Mouse (Mus musculus) C2C12 (cell line): ENCODE results near the gene Lmbrd1.

Experiments used
- CEBPB ChIP-seq: IDR thresholded peaks from one replicate; pipeline ENCODE4 v1.6.1; 2011; ENCODE audit warnings: low read depth, mild to moderate bottlenecking, control low read depth, moderate library complexity
- CTCF ChIP-seq: IDR thresholded peaks from one replicate; pipeline ENCODE4 v1.5.1; 2011; ENCODE audit not compliant: control insufficient read depth, insufficient read depth, insufficient read length
- MAX ChIP-seq: IDR thresholded peaks from one replicate; pipeline ENCODE4 v1.6.1; 2011; ENCODE audit warnings: mild to moderate bottlenecking, control low read depth
- MYOD1 ChIP-seq: IDR thresholded peaks from one replicate; pipeline ENCODE4 v1.6.1; 2011; ENCODE audit warnings: low read depth; ENCODE audit not compliant: control insufficient read depth, insufficient read length
- USF1 ChIP-seq: IDR thresholded peaks from one replicate; pipeline ENCODE4 v1.6.1; 2011; ENCODE audit warnings: low read depth, mild to moderate bottlenecking, control low read depth, moderate library complexity

DNA sequence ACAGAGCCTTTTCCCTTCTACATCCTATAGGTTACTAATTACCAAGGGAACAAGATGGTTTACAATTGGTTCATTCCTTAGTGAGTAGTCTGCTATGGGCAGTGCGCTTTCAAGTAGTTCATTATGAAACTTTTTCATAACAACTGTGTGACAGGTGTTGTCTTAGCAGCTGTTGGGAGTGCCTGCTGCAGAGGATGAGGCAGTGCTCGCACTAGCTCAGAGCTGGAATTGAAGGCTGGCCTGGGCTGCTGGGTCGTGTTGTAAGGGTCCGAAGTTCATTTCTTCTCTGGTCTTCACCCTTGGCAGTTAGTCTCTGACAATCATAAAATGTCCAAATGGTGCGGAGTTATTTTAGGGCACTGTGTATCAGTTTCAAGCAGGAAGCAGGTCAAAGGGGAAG is 21.8 kb downstream of the Lmbrd1 start:
- no peak for TF ChIP-seq MAX
- TF ChIP-seq CTCF = no peak
- TF ChIP-seq USF1 = no peak
- TF ChIP-seq CEBPB = no peak
- TF ChIP-seq MYOD1 = no peak
